Mouse (Mus musculus): ENCODE results near the gene Slc39a9.

DNA sequence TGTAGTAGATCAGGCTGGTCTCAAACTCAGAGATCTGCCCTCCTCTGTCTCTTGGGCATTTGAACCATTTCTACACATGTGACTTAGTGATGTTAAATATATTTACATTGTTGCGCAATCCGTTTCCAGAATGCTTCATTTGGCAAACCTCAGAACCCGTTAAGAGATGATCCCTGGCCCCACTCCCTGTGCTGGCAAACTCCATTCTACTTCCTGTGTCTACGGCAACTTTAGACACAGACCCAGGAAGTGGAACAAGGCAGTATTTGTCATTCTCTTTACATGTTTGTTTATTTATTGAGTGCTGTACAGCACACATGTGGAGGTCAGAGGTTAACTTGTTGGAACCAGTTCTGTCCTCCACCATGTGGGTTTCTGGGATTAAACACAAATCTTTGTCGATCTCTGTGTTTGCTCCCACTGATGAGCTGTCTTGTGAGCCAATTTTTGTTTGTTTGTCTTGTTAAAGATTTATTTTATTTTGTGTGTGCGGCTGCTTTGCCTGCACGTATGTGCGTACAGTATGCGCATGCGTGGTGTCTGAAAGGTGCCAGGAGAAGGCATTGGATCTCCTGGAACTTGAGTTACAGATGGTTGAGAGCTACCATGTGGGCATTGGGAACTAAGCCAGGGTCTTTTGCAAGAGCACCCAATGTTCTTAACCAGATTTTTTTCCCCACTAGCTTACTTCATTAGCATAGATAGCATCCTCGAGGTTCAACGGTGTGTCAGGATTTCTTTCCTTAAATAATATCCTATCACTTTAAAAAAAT, 86.3 kb downstream of the Slc39a9 start:
- no peak for TF ChIP-seq CTCF (IDR thresholded peaks at IDR 0.05; ENCODE audit: control insufficient read depth, insufficient read depth, low read length)
- no peak for TF ChIP-seq POLR2A (IDR thresholded peaks at IDR 0.05; ENCODE audit: borderline replicate concordance, control insufficient read depth, low read depth, low read length)

All from bone marrow, adult 2 months (tissue).